ENCODE assay signal across 9 mouse cellular contexts in genomic region chr13:43262114-43262739, GRCm38 (mm10). TPM values are rescaled to one million over a fixed set of nuclear protein-coding genes. Genes with fewer than 3 reads are reported as not detected.
DNase-seq lines count a peak whose midpoint lies in the region; ATAC-seq and TF ChIP-seq lines count a peak whose summit lies in the region.
"Had no signal": no experiment of that assay in that cellular context is flagged by ENCODE, and none has a peak within 500 bp of the region (broad histone marks: within the 10 kb centered on the region; RNA-seq: fewer than 3 reads in every experiment).

No protein-coding gene starts in this region.

- no peaks in the 10 kb centered on the region for H3K27me3 ChIP-seq in C2C12 (ENCODE audit: control insufficient read depth, insufficient read depth, insufficient read length)
- H3K27me3 ChIP-seq in heart, embryonic 13.5 days (replicated peaks), result no peaks in the 10 kb centered on the region
- no peaks in the 10 kb centered on the region for H3K27me3 ChIP-seq in intestine, postnatal 0 days (replicated peaks; ENCODE audit: control insufficient read depth, insufficient read depth, low read length)

- WGBS in heart, embryonic 13.5 days, result 73% methylated on average over 11 of the region's 11 CpGs
- WGBS in intestine, postnatal 0 days, result 78% methylated on average over 11 of the region's 11 CpGs

- H3K4me3 ChIP-seq in C2C12 (ENCODE audit: insufficient read depth, poor library complexity, severe bottlenecking), result no peak overlapping the region
- no peak overlapping the region for H3K4me3 ChIP-seq in heart, embryonic 13.5 days
- H3K4me3 ChIP-seq in intestine, postnatal 0 days (ENCODE audit: low read depth, low read length), result no peak overlapping the region
- H3K4me3 ChIP-seq: erythroblast, embryonic 14.5 days had no signal

- peak; percentile 92 for DNase-seq in brain, adult 2 months (ENCODE audit: low read depth, low spot score)
- DNase-seq in left cerebral cortex, postnatal 14 days (ENCODE audit: low spot score in 2 of 2), result peak; percentile 61 to 82
- no peak for DNase-seq in lung, postnatal 14 days
- DNase-seq: kidney, postnatal 4 days had no signal

- H3K79me3 ChIP-seq in C2C12 (ENCODE audit: low read depth), result peaks cover 17% of the 10 kb centered on the region

- peak overlapping the region; percentile 48 for H3ac ChIP-seq in C2C12 (ENCODE audit: control insufficient read depth, insufficient read length, low read depth)

- TF ChIP-seq CTCF in C2C12 (IDR thresholded peaks at IDR 0.05; ENCODE audit: control insufficient read depth, insufficient read depth, insufficient read length), result no peak
- no peak for TF ChIP-seq CTCF in intestine, postnatal 0 days (IDR thresholded peaks at IDR 0.05; ENCODE audit: low read depth)

- no peak overlapping the region for H3K9ac ChIP-seq in heart, embryonic 13.5 days
- no peak overlapping the region for H3K9ac ChIP-seq in intestine, postnatal 0 days (ENCODE audit: low read depth, low read length)

- H3K79me2 ChIP-seq in C2C12 (ENCODE audit: control insufficient read depth, insufficient read depth), result peaks cover 79% of the 10 kb centered on the region

- H3K27ac ChIP-seq in heart, embryonic 13.5 days (replicated peaks), result peak overlapping the region; percentile 36; the same call in 1 of the 2 replicates
- no peak overlapping the region for H3K27ac ChIP-seq in intestine, postnatal 0 days (ENCODE audit: low read depth, low read length)

- H3K9me3 ChIP-seq in heart, embryonic 13.5 days, result no peaks in the 10 kb centered on the region
- H3K9me3 ChIP-seq in intestine, postnatal 0 days (ENCODE audit: control insufficient read depth), result no peaks in the 10 kb centered on the region

- no peak overlapping the region for H3K4me2 ChIP-seq in heart, embryonic 13.5 days
- no peak overlapping the region for H3K4me2 ChIP-seq in intestine, postnatal 0 days (replicated peaks; ENCODE audit: low read depth)

- ATAC-seq in heart, embryonic 13.5 days (ENCODE audit: extremely low read depth, insufficient number of reproducible peaks, low FRiP score, low TSS enrichment), result no peak
- no peak for ATAC-seq in erythroid progenitor cell, adult 5-6 weeks (replicated peaks; ENCODE audit: low FRiP score, poor library complexity, severe bottlenecking)
- ATAC-seq in intestine, postnatal 0 days, result no peak

- peaks cover 68% of the 10 kb centered on the region for H3K4me1 ChIP-seq in heart, embryonic 13.5 days
- no peaks in the 10 kb centered on the region for H3K4me1 ChIP-seq in intestine, postnatal 0 days (replicated peaks; ENCODE audit: control insufficient read depth, insufficient read depth, low read length)

- intact Hi-C loops in left cerebral cortex, postnatal 14 days (cut with DNase I), result loop anchor here (5.0 kb wide), 1 partner anchor 40 kb away; the partner anchor contains the start of gene Gfod1

- no peaks in the 10 kb centered on the region for H3K36me3 ChIP-seq in C2C12 (ENCODE audit: control insufficient read depth, insufficient read depth)
- no peaks in the 10 kb centered on the region for H3K36me3 ChIP-seq in heart, embryonic 13.5 days
- no peaks in the 10 kb centered on the region for H3K36me3 ChIP-seq in intestine, postnatal 0 days (ENCODE audit: control insufficient read depth, insufficient read depth)

TF ChIP-seq in C2C12, 6 proteins besides CTCF, POLR2A, EP300 and RAD21:
- TF ChIP-seq MAX (IDR thresholded peaks at IDR 0.05) (peak; percentile 50), CEBPB (IDR thresholded peaks at IDR 0.05; ENCODE audit: low read depth) (peak; percentile 88), USF1 (IDR thresholded peaks at IDR 0.05; ENCODE audit: low read depth) (no peak), MYOG (IDR thresholded peaks at IDR 0.05; ENCODE audit: control insufficient read depth, extremely low read depth, insufficient read length) (no peak), MYOD1 (IDR thresholded peaks at IDR 0.05; ENCODE audit: control insufficient read depth, insufficient read length, low read depth) (peak; percentile 96), FOSL1 (IDR thresholded peaks at IDR 0.05; ENCODE audit: insufficient read depth, low read length, poor library complexity, severe bottlenecking) (peak; percentile 42)
TF ChIP-seq in C2C12: peak in this region for 4.

RNA-seq across cellular contexts. Expression of gene Gfod1, which starts 41.7 kb away (rescaled TPM):
- 10.3 TPM for polyA plus RNA-seq in C2C12 (2012; fragmentation: generic; extraction: Trizol)
- polyA plus RNA-seq in heart, embryonic 13.5 days (2015; fragmentation: Nextera tagmentation; extraction: Ambion mirVana), result 0.51 and 0.83 TPM in 2 replicates
- 10 to 100 TPM; 59.1 to 69.9 TPM for total RNA-seq in left cerebral cortex, postnatal 14 days (2021)
- total RNA-seq in erythroid progenitor cell, adult 5-6 weeks (2015; ENCODE audit: low replicate concordance), result 1.1 and 3.4 TPM in 2 replicates
- 1.4 and 3.2 TPM in 2 replicates for total RNA-seq in erythroid progenitor cell, adult 5-6 weeks (2017; ENCODE audit: low replicate concordance)
- polyA plus RNA-seq in intestine, postnatal 0 days (2015; fragmentation: Nextera tagmentation; extraction: Ambion mirVana), result 0.43 and 0.50 TPM in 2 replicates
